Mouse (Mus musculus) liver, embryonic 14.5 days (tissue): ENCODE data around the gene Grcc10. TPM values are rescaled to one million over a fixed set of nuclear protein-coding genes. Genes with fewer than 3 reads are reported as not detected.

Experiments used
- ATAC-seq: fragments of 200-750 bp; cut with Nextera tagmentation; 2 replicates; pipeline ENCODE4 v1.8.0; 2017; ENCODE audit warnings: moderate number of reproducible peaks, mild to moderate bottlenecking, moderate library complexity; ENCODE audit not compliant: insufficient read depth
- DNase-seq, 3 experiments: peaks; one replicate each; pipeline ENCODE4 v3.0.0-alpha.2; 2012 to 2013; ENCODE audit warnings: low read depth in 3 of 3, low spot score in 3 of 3
- H3K27ac ChIP-seq: fragments of 300-500 bp; sonication (generic); 2 replicates; pipeline ENCODE4 v1.5.1; 2014; ENCODE audit warnings: moderate library complexity, mild to moderate bottlenecking, control low read depth, inconsistent platforms
- H3K27me3 ChIP-seq: fragments of 300-500 bp; sonication (generic); 2 replicates; pipeline ENCODE4 v1.6.1; 2014; ENCODE audit warnings: mild to moderate bottlenecking, low read length, moderate library complexity; ENCODE audit not compliant: control insufficient read depth, insufficient read depth
- H3K36me3 ChIP-seq: fragments of 300-500 bp; sonication (generic); replicated peaks from 2 replicates; pipeline ENCODE4 v1.6.1; 2014; ENCODE audit warnings: low read depth; ENCODE audit not compliant: control insufficient read depth, insufficient read depth
- H3K4me1 ChIP-seq, 2 experiments: fragments of 200-500 bp in 1 of 2; fragments of 300-500 bp in 1 of 2; sonication (generic) in 1 of 2; replicated peaks; 2 replicates each; pipeline ENCODE4 v1.6.1; 2012 to 2014; ENCODE audit warnings: antibody characterized with exemption in 1 of 2, inconsistent platforms in 1 of 2, low read length in 1 of 2; ENCODE audit not compliant: control insufficient read depth in 2 of 2, insufficient read depth in 2 of 2
- H3K4me2 ChIP-seq: fragments of 300-500 bp; sonication (generic); 2 replicates; pipeline ENCODE4 v1.6.1; 2014; ENCODE audit warnings: low read depth, mild to moderate bottlenecking, control low read depth, moderate library complexity
- H3K4me3 ChIP-seq, 2 experiments: fragments of 200-500 bp in 1 of 2; fragments of 300-500 bp in 1 of 2; sonication (generic) in 1 of 2; 2 replicates each; pipeline ENCODE4 v1.5.1; 2012 to 2014; ENCODE audit warnings: low read depth in 2 of 2, low read length in 2 of 2, mild to moderate bottlenecking in 2 of 2, control low read depth in 1 of 2, inconsistent platforms in 1 of 2, moderate library complexity in 1 of 2; ENCODE audit not compliant: insufficient read depth in 1 of 2
- H3K9ac ChIP-seq: fragments of 300-500 bp; sonication (generic); replicated peaks from 2 replicates; pipeline ENCODE4 v1.6.1; 2014; ENCODE audit warnings: mild to moderate bottlenecking, control low read depth, moderate library complexity
- H3K9me3 ChIP-seq: fragments of 300-500 bp; sonication (generic); 2 replicates; pipeline ENCODE4 v1.6.1; 2016; ENCODE audit warnings: low read length, mixed read lengths; ENCODE audit not compliant: control insufficient read depth
- CTCF ChIP-seq: IDR thresholded peaks from 2 replicates; pipeline ENCODE4 v1.5.1; 2016; ENCODE audit warnings: antibody characterized with exemption, low read depth, control low read depth
- EP300 ChIP-seq: IDR thresholded peaks from 2 replicates; pipeline ENCODE4 v1.6.1; 2016; ENCODE audit warnings: antibody characterized with exemption, low read depth
- WGBS: fragments of 180-500 bp; shearing (Covaris S2); extraction: QIAGEN DNeasy Blood & Tissue Kit; methylation state at CpG from one replicate; pipeline ENCODE4 v1.1.7; 2014; ENCODE audit not compliant: insufficient replicate concordance; 5-methylcytosine and 5-hydroxymethylcytosine counted together
- polyA plus RNA-seq, 2 experiments: library from polyadenylated mRNA; depleted of rRNA in 1 of 2; stranded (reverse) in 1 of 2; unstranded in 1 of 2; fragments of >200 nt; fragmentation: Nextera tagmentation in 1 of 2; extraction: Ambion mirVana in 1 of 2; gene quantifications; 2 replicates each; pipeline versions ENCODE4 v1.2.1 to v1.2.3; 2012 to 2014

Grcc10 gene
- polyA plus RNA-seq, 2 experiments, result 50.2 to 74.0 TPM

- Histone ChIP-seq H3K36me3 (no peaks in the 10 kb centered on the region), H3K4me2 (peak overlapping the region; percentile 6; the same call in 1 of the 2 replicates), H3K9ac (no peak overlapping the region), H3K4me1 (peaks cover 0 to 9% of the 10 kb centered on the region in 2 experiments; a peak in 2 of 4 replicates), H3K27me3 (peaks cover 17% of the 10 kb centered on the region), H3K9me3 (no peaks in the 10 kb centered on the region), H3K4me3 (peak overlapping the region in 1 of 2 experiments; percentile 24; a peak in 1 of 4 replicates), H3K27ac (no peak overlapping the region)
- DNase-seq (no peak), ATAC-seq (no peak)
- 17% methylated on average over 6 of the region's 6 CpGs for WGBS
- TF ChIP-seq EP300, result no peak
- TF ChIP-seq CTCF, result no peak
Observed at GRCm38 (mm10) chr6:124782436-124782835, 41.3 kb upstream of the Grcc10 start.

- TF ChIP-seq CTCF (no peak), EP300 (no peak)
- no peak overlapping the region for H3K9ac ChIP-seq
- H3K27me3 ChIP-seq, result peaks cover 17% of the 10 kb centered on the region
- WGBS, result 77% methylated on average over 7 of the region's 7 CpGs
- no peak overlapping the region for H3K4me2 ChIP-seq
- ATAC-seq (no peak), DNase-seq (no peak)
- no peaks in the 10 kb centered on the region for H3K9me3 ChIP-seq
- H3K27ac ChIP-seq, result no peak overlapping the region
- H3K36me3 ChIP-seq, result no peaks in the 10 kb centered on the region
- peaks cover 0 to 8% of the 10 kb centered on the region in 2 experiments; a peak in 2 of 4 replicates for H3K4me1 ChIP-seq
- no peak overlapping the region for H3K4me3 ChIP-seq
Observed at GRCm38 (mm10) chr6:124780917-124781316, 39.7 kb upstream of the Grcc10 start.

GRCm38 (mm10) chr6:124779984-124780416 lies 38.8 kb upstream of the Grcc10 start:
- H3K27ac ChIP-seq, result no peak overlapping the region
- no peaks in the 10 kb centered on the region for H3K36me3 ChIP-seq
- ATAC-seq, result no peak
- H3K9me3 ChIP-seq, result no peaks in the 10 kb centered on the region
- peak overlapping the region; percentile 52 for H3K4me2 ChIP-seq
- TF ChIP-seq EP300 (no peak), CTCF (no peak)
- H3K4me3 ChIP-seq, result peak overlapping the region; percentile 23 to 28; a peak in 2 of 4 replicates
- peaks cover 0 to 8% of the 10 kb centered on the region in 2 experiments; a peak in 2 of 4 replicates for H3K4me1 ChIP-seq
- no peak overlapping the region for H3K9ac ChIP-seq
- DNase-seq, result no peak
- 15% methylated on average over 10 of the region's 10 CpGs for WGBS
- peaks cover 17% of the 10 kb centered on the region for H3K27me3 ChIP-seq

GRCm38 (mm10) chr6:124779222-124779983 lies 38.2 kb upstream of the Grcc10 start, which contains the start of gene Lrrc23:
Gene Lrrc23 (minus strand): TSS chr6:124779727.
- 4% methylated on average over 23 of the region's 23 CpGs for WGBS
- Histone ChIP-seq H3K27ac (no peak within 1 kb of the TSS), H3K36me3 (no peaks in the 10 kb centered on the region), H3K9ac (no peak within 1 kb of the TSS), H3K4me2 (peak within 1 kb of the TSS; percentile 52), H3K27me3 (peaks cover 17% of the 10 kb centered on the region), H3K4me3 (peak within 1 kb of the TSS; percentile 23 to 28; a peak in 2 of 4 replicates), H3K9me3 (no peaks in the 10 kb centered on the region), H3K4me1 (peaks cover 0 to 8% of the 10 kb centered on the region in 2 experiments; a peak in 2 of 4 replicates)
- TF ChIP-seq CTCF (no peak), EP300 (no peak)
- DNase-seq (peak in 1 of 3 experiments; percentile 33), ATAC-seq (no peak)

- no peak overlapping the region for H3K9ac ChIP-seq
- no peaks in the 10 kb centered on the region for H3K36me3 ChIP-seq
- no peak overlapping the region for H3K27ac ChIP-seq
- peaks cover 0 to 8% of the 10 kb centered on the region in 2 experiments; a peak in 2 of 4 replicates for H3K4me1 ChIP-seq
- 61% methylated on average over 15 of the region's 15 CpGs for WGBS
- TF ChIP-seq EP300 (no peak), CTCF (no peak)
- no peak overlapping the region for H3K4me2 ChIP-seq
- DNase-seq, result no peak
- ATAC-seq, result no peak
- no peaks in the 10 kb centered on the region for H3K9me3 ChIP-seq
- H3K4me3 ChIP-seq, result no peak overlapping the region
- peaks cover 30% of the 10 kb centered on the region for H3K27me3 ChIP-seq
Observed at GRCm38 (mm10) chr6:124770511-124770910, 29.3 kb upstream of the Grcc10 start.
